Mouse (Mus musculus): Measurements from ENCODE around the gene Amer2. TPM values are rescaled to one million over a fixed set of nuclear protein-coding genes. Genes with fewer than 3 reads are reported as not detected.

Gene Amer2
- polyA plus RNA-seq, 1 experiment from 2014 or later: not detected

- no peak overlapping the region for H3K27ac ChIP-seq
- no peaks in the 10 kb centered on the region for H3K79me2 ChIP-seq (ENCODE audit: inconsistent target)
- H3K4me3 ChIP-seq (ENCODE audit: inconsistent target): no peak overlapping the region
- 47% methylated on average over 12 of the region's 12 CpGs for WGBS (ENCODE audit: missing documents)
- no peaks in the 10 kb centered on the region for H3K36me3 ChIP-seq (ENCODE audit: inconsistent target)
These were observed 36.8 kb downstream of the Amer2 start for GRCm38 (mm10) chr14:60409702-60410491.

DNA sequence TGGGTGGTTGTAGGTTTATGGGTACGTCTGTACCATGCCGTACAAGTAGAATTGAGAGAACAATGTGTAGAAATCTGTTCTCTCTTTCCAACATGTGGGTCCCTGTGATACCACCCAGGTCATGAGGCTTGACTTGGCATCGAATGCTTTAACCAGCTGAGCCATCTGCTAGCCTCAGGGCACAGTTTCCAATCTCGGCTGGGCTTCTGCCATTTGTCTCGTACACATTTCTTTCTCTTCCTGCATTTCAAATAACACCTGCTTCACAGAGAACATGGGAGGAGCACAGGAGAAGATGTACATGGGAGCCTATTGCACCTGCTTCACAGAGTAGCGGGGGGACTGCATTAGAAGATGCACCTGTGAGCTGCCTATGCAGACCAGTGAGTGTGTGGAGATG is 38.2 kb downstream of the Amer2 start:
- Histone ChIP-seq H3K27ac (no peak overlapping the region), H3K79me2 (ENCODE audit: inconsistent target) (no peaks in the 10 kb centered on the region)
- 84% methylated on average over 6 of the region's 6 CpGs for WGBS (ENCODE audit: missing documents)

DNA sequence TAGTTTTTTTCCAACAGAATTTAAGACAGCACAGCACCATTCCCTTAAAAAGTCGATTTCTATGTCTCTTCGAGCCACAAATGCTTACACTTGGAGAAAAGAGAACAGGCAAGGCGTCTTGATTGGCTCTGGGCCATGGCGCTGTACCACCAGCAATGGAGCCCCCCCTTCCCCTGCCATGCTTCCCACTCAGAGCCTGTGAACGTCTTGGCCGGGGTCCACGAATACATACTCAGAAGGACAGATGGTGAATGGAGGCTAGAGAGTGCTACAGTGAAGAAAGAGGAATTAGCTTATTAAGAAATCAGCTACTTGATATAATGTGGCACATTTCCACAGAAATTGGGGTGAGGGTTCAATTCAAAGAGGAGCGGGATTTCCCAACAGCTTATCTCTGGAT is 41.6 kb downstream of the Amer2 start:
- H3K4me3 ChIP-seq (ENCODE audit: inconsistent target): no peak overlapping the region
- H3K27ac ChIP-seq: no peak overlapping the region
- H3K79me2 ChIP-seq (ENCODE audit: inconsistent target): no peaks in the 10 kb centered on the region
- no peaks in the 10 kb centered on the region for H3K36me3 ChIP-seq (ENCODE audit: inconsistent target)
- 53% methylated on average over 8 of the region's 8 CpGs for WGBS (ENCODE audit: missing documents)

More for the DNA sequence above, 38.2 kb downstream of the Amer2 start:
- Histone ChIP-seq H3K4me3 (ENCODE audit: inconsistent target) (no peak overlapping the region), H3K36me3 (ENCODE audit: inconsistent target) (no peaks in the 10 kb centered on the region)

- Histone ChIP-seq H3K4me3 (ENCODE audit: inconsistent target) (no peak overlapping the region), H3K36me3 (ENCODE audit: inconsistent target) (no peaks in the 10 kb centered on the region), H3K27ac (no peak overlapping the region), H3K79me2 (ENCODE audit: inconsistent target) (no peaks in the 10 kb centered on the region)
- 96% methylated on average over 5 of the region's 5 CpGs for WGBS (ENCODE audit: missing documents)
These were observed 44.9 kb downstream of the Amer2 start for GRCm38 (mm10) chr14:60417924-60418323.

GRCm38 (mm10) chr14:60422920-60423319 is 49.9 kb downstream of the Amer2 start:
- no peak overlapping the region for H3K27ac ChIP-seq
- H3K79me2 ChIP-seq (ENCODE audit: inconsistent target): no peaks in the 10 kb centered on the region
- no peak overlapping the region for H3K4me3 ChIP-seq (ENCODE audit: inconsistent target)
- H3K36me3 ChIP-seq (ENCODE audit: inconsistent target): no peaks in the 10 kb centered on the region
- WGBS (ENCODE audit: missing documents): 61% methylated on average over 2 of the region's 2 CpGs

DNA sequence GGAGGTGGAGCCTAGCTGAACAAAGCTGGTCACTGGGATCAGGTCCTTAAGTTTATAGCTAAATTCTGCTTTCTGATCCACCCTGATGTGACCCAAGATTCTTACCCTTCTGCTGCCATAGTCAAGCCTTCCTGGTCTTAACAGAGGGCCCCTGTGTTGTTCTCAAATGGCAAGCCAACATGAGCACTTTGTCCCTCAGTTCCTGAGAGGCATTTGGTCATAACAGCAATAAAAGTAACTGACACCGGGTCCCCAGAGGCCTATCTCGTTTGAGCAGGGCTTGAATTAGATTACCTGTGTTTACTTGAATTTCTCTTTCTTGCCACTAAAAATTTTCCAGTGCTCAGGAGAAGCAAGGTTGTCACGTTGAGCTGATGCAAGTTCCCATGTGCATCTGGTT is 51.1 kb downstream of the Amer2 start:
- Histone ChIP-seq H3K4me3 (ENCODE audit: inconsistent target) (no peak overlapping the region), H3K36me3 (ENCODE audit: inconsistent target) (no peaks in the 10 kb centered on the region), H3K79me2 (ENCODE audit: inconsistent target) (no peaks in the 10 kb centered on the region), H3K27ac (no peak overlapping the region)
- WGBS (ENCODE audit: missing documents): 73% methylated on average over 3 of the region's 3 CpGs

GRCm38 (mm10) chr14:60425553-60425952 is 52.5 kb downstream of the Amer2 start:
- H3K4me3 ChIP-seq (ENCODE audit: inconsistent target): no peak overlapping the region
- no peaks in the 10 kb centered on the region for H3K36me3 ChIP-seq (ENCODE audit: inconsistent target)
- 34% methylated on average over 7 of the region's 7 CpGs for WGBS (ENCODE audit: missing documents)

GRCm38 (mm10) chr14:60427896-60428295 is 54.8 kb downstream of the Amer2 start:
- H3K4me3 ChIP-seq (ENCODE audit: inconsistent target): no peak overlapping the region
- WGBS (ENCODE audit: missing documents): 70% methylated on average over 3 of the region's 3 CpGs
- no peak overlapping the region for H3K27ac ChIP-seq
- H3K36me3 ChIP-seq (ENCODE audit: inconsistent target): no peaks in the 10 kb centered on the region
- no peaks in the 10 kb centered on the region for H3K79me2 ChIP-seq (ENCODE audit: inconsistent target)

More at GRCm38 (mm10) chr14:60425553-60425952, 52.5 kb downstream of the Amer2 start:
- Histone ChIP-seq H3K79me2 (ENCODE audit: inconsistent target) (no peaks in the 10 kb centered on the region), H3K27ac (no peak overlapping the region)

GRCm38 (mm10) chr14:60429513-60429912 is 56.5 kb downstream of the Amer2 start:
- Histone ChIP-seq H3K36me3 (ENCODE audit: inconsistent target) (no peaks in the 10 kb centered on the region), H3K27ac (no peak overlapping the region), H3K4me3 (ENCODE audit: inconsistent target) (no peak overlapping the region), H3K79me2 (ENCODE audit: inconsistent target) (no peaks in the 10 kb centered on the region)
- 100% methylated on average over 6 of the region's 6 CpGs for WGBS (ENCODE audit: missing documents)

DNA sequence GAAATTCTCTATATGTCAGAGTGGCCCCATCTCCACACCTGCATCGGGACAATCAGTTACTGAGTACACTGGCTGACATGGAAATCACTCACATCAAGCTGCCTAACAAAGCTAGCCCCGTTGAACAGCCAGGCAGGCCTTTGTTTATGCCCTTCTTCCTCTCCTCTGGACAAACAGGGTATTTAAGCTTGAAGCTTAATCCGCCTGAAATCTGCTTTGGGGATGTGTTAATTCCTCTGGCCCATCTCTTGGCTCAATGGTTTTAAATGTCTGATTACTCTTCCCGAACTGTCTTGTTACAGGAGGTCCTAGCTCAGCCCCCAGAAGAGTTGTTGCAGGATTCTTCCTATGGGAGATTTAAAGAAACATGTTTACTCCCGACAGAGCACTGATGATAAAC is 58.5 kb downstream of the Amer2 start:
- Histone ChIP-seq H3K79me2 (ENCODE audit: inconsistent target) (no peaks in the 10 kb centered on the region), H3K27ac (no peak overlapping the region), H3K36me3 (ENCODE audit: inconsistent target) (no peaks in the 10 kb centered on the region), H3K4me3 (ENCODE audit: inconsistent target) (no peak overlapping the region)
- WGBS (ENCODE audit: missing documents): 73% methylated on average over 5 of the region's 5 CpGs

- no peak overlapping the region for H3K27ac ChIP-seq
- H3K4me3 ChIP-seq (ENCODE audit: inconsistent target): no peak overlapping the region
- WGBS (ENCODE audit: missing documents): 61% methylated on average over 2 of the region's 2 CpGs
- no peaks in the 10 kb centered on the region for H3K36me3 ChIP-seq (ENCODE audit: inconsistent target)
- no peaks in the 10 kb centered on the region for H3K79me2 ChIP-seq (ENCODE audit: inconsistent target)
These were observed 59.1 kb downstream of the Amer2 start for GRCm38 (mm10) chr14:60432136-60432535.

DNA sequence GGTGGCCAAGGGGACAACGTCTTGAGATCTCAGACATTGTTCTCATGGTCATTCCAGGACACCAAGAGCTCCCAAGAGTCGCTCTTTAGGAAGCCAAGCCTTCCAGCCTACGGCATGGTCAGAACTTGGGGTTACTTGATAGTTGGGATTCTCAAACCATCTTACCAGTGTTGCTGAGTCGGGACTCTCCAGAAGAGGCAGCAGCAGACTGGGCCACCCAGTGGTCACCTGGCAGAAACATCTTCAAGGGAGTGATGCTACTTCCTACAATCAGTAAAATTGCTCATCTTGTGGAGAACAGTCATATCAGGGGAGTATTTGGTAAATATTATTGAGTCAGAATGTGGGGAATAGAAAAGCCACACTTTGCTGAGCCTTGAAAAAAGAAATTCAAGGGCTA is 62.5 kb downstream of the Amer2 start:
- Histone ChIP-seq H3K27ac (no peak overlapping the region), H3K79me2 (ENCODE audit: inconsistent target) (no peaks in the 10 kb centered on the region), H3K4me3 (ENCODE audit: inconsistent target) (no peak overlapping the region), H3K36me3 (ENCODE audit: inconsistent target) (no peaks in the 10 kb centered on the region)
- WGBS (ENCODE audit: missing documents): 74% methylated on average over 4 of the region's 4 CpGs

DNA sequence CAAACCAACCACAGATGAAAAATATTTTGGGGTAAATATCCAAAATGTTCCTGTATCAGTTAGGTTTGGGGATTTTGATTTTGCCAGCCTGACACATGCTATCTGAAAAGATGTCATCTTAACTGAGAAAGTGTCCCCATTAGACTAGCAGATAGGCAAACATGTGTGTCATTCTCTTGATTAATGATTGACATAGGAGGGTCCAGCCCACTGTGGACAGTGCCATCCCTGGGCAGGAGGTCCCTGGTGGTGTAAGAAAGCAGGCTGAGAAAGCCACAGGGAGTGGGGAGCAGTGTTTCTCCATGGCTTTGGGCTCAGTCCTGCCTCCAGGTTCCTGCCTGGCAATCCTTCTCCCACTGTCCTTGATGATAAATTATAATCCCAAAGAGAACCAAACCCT is 63.3 kb downstream of the Amer2 start:
- Histone ChIP-seq H3K27ac (no peak overlapping the region), H3K36me3 (ENCODE audit: inconsistent target) (no peaks in the 10 kb centered on the region), H3K4me3 (ENCODE audit: inconsistent target) (no peak overlapping the region), H3K79me2 (ENCODE audit: inconsistent target) (no peaks in the 10 kb centered on the region)

Measured in macrophage (primary cell).